Mouse (Mus musculus) testis, adult 2 months (tissue): ENCODE measurements at regions not wholly inside any gene's neighbourhood (a gene's known extent, or its start where the extent isn't known, plus 50 kb on each side); places are given as distances from the start of the nearest gene placed in this dataset.

Source experiments
- CTCF ChIP-seq: fragments of 200-500 bp; IDR thresholded peaks from 2 replicates; pipeline ENCODE4 v1.5.1; 2012; ENCODE audit warnings: low read depth, mild to moderate bottlenecking, inconsistent platforms, low read length, moderate library complexity; ENCODE audit not compliant: control insufficient read depth, insufficient read depth, insufficient replicate concordance
- POLR2A ChIP-seq: fragments of 200-500 bp; IDR thresholded peaks from 2 replicates; pipeline ENCODE4 v1.6.1; 2012; ENCODE audit warnings: low read depth, mild to moderate bottlenecking, inconsistent platforms, low read length, moderate library complexity; ENCODE audit not compliant: control insufficient read depth

DNA sequence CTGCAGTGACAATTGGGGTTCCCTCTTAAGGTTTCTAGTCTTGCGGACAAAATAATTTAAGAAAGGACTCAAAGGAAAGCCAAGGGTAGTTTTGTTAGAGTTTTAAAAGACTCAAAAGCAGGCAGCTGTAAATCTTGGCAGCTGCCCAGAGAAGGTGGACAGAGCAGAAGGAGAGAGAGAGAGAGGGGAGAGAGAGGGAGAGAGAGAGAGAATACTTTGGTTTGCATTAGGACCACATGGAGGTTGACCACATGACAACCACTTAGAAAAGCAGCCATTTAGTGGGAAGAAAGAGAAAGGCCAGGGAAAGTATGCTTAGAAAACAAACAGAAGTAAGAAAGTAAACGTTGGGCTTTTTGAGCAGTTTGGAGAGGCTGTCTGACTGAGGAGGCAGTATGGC lies 177.6 kb downstream of the Dhx35 start:
- TF ChIP-seq POLR2A (no peak), CTCF (no peak)
